Mouse (Mus musculus): ENCODE data around the gene Krtap16-1. TPM values are rescaled to one million over a fixed set of nuclear protein-coding genes. Genes with fewer than 3 reads are reported as not detected.

The Krtap16-1 gene
- total and polyA plus RNA-seq, 3 experiments = not detected

DNA sequence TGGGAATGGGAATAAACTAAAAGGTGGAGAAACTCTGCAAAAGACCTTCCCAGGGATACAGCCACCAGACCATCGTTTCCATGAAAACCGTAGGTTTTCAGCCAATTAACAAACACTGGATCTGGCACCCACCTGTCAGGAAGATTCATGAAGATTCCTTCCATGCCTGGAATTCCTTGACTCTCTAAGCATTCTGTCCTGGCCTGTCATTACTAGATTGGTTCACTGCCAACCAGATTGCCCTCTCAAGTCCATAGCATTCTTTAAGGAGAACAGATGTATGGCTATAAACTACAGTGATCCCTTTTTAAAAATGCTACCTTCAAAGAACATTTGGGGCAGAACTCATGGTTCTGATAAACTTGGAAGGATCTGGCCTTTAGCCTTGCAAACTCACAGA is 20.4 kb downstream of the Krtap16-1 start:
- H3K36me3 ChIP-seq (replicated peaks in 1 of 2; ENCODE audit: control insufficient read depth in 1 of 2, insufficient read depth in 1 of 2, low read length in 1 of 2) = no peaks in the 10 kb centered on the region
- no peaks in the 10 kb centered on the region for H3K4me1 ChIP-seq (ENCODE audit: control insufficient read depth in 1 of 2, insufficient read depth in 2 of 2)
- dilution Hi-C loops (cut with MboI; ENCODE audit: extremely low pct_ligation_motif_present, extremely low pct_unique_long_range_greater_than_20kb, low sequenced_read_pairs) (no loop called here), in situ Hi-C loops (cut with MboI; ENCODE audit: low pct_ligation_motif_present, low pct_unique_long_range_greater_than_20kb, low sequenced_read_pairs) (no loop called here)
- H3K27me3 ChIP-seq (replicated peaks) = peaks cover 82% of the 10 kb centered on the region
- no peak overlapping the region for H3K9ac ChIP-seq (ENCODE audit: insufficient read depth, low read depth)
- H3K9me3 ChIP-seq (replicated peaks; ENCODE audit: low read length) = no peaks in the 10 kb centered on the region
- H3K4me2 ChIP-seq (ENCODE audit: insufficient read depth, low read depth, poor library complexity, severe bottlenecking) = no peak overlapping the region
- no peak overlapping the region for H3K4me3 ChIP-seq (replicated peaks in 1 of 3; ENCODE audit: low read depth in 2 of 3, low read length in 2 of 3, poor library complexity in 1 of 3)
- TF ChIP-seq ETS1 (conservative IDR thresholded peaks at IDR 0.05; ENCODE audit: low read depth, low read length) = no peak
- DNase-seq (ENCODE audit: extremely low read depth) = no peak
- H3K27ac ChIP-seq (ENCODE audit: insufficient read depth, low read depth) = no peak overlapping the region
- no peaks in the 10 kb centered on the region; the same call in 1 of the 2 replicates for H3K79me2 ChIP-seq (replicated peaks; ENCODE audit: control insufficient read depth, extremely low read depth, insufficient read depth, poor library complexity, severe bottlenecking)

DNA sequence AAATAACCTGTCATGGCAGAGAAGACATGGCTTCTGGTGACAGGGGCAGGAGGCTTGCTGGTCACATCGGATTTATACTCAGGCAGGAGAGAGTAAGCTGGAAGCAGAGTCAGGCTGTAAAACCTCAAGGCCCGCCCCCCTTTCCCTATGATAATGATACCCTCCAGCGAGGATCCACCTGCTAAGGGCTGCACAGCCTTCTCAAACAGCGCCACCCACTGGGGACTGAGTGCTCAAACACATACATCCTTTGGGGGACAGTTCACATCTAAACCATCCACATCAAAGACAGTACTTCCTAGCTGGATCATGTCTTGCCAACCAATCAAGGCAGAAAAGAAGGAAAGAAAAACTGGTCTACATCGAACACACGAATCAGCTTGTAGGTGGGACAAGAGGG is 22.2 kb downstream of the Krtap16-1 start:
- H3K4me3 ChIP-seq (replicated peaks in 1 of 3; ENCODE audit: low read depth in 2 of 3, low read length in 2 of 3, poor library complexity in 1 of 3) = no peak overlapping the region
- no peaks in the 10 kb centered on the region for H3K9me3 ChIP-seq (replicated peaks; ENCODE audit: low read length)
- peak; percentile 12 for DNase-seq (ENCODE audit: extremely low read depth)
- no peak overlapping the region for H3K4me2 ChIP-seq (ENCODE audit: insufficient read depth, low read depth, poor library complexity, severe bottlenecking)
- no peaks in the 10 kb centered on the region for H3K36me3 ChIP-seq (replicated peaks in 1 of 2; ENCODE audit: control insufficient read depth in 1 of 2, insufficient read depth in 1 of 2, low read length in 1 of 2)
- H3K27me3 ChIP-seq (replicated peaks) = peaks cover 86% of the 10 kb centered on the region
- in situ Hi-C loops (cut with MboI; ENCODE audit: low pct_ligation_motif_present, low pct_unique_long_range_greater_than_20kb, low sequenced_read_pairs) = no loop called here
- H3K4me1 ChIP-seq (ENCODE audit: control insufficient read depth in 1 of 2, insufficient read depth in 2 of 2) = no peaks in the 10 kb centered on the region
- no peaks in the 10 kb centered on the region; the same call in 1 of the 2 replicates for H3K79me2 ChIP-seq (replicated peaks; ENCODE audit: control insufficient read depth, extremely low read depth, insufficient read depth, poor library complexity, severe bottlenecking)
- no peak overlapping the region for H3K27ac ChIP-seq (ENCODE audit: insufficient read depth, low read depth)
- H3K9ac ChIP-seq (ENCODE audit: insufficient read depth, low read depth) = no peak overlapping the region
- dilution Hi-C loops (cut with MboI; ENCODE audit: extremely low pct_ligation_motif_present, extremely low pct_unique_long_range_greater_than_20kb, low sequenced_read_pairs) = no loop called here
- no peak for TF ChIP-seq ZKSCAN1 (IDR thresholded peaks at IDR 0.05; ENCODE audit: borderline replicate concordance, low read depth, low read length)
- TF ChIP-seq RAD21 (IDR thresholded peaks at IDR 0.05; ENCODE audit: low read depth, low read length) = peak; percentile 35
- no peak for TF ChIP-seq E2F4 (IDR thresholded peaks at IDR 0.05; ENCODE audit: insufficient replicate concordance, low read depth, low read length)
- no peak for TF ChIP-seq ZC3H11A (IDR thresholded peaks at IDR 0.05; ENCODE audit: low read depth, low read length)
- TF ChIP-seq RCOR1 (conservative IDR thresholded peaks at IDR 0.05; ENCODE audit: low read depth, low read length) = no peak
- TF ChIP-seq CHD1 (IDR thresholded peaks at IDR 0.05; ENCODE audit: low read depth, low read length) = no peak
- no peak for TF ChIP-seq MYC (IDR thresholded peaks at IDR 0.05; ENCODE audit: low read depth, low read length)
- TF ChIP-seq SMC3 (IDR thresholded peaks at IDR 0.05; ENCODE audit: low read depth, low read length) = peak; percentile 28
- TF ChIP-seq UBTF (IDR thresholded peaks at IDR 0.05; ENCODE audit: low read depth, low read length) = no peak
- peak; percentile 17 to 58; a peak in 3 of 4 replicates for TF ChIP-seq CTCF (conservative IDR thresholded peaks at IDR 0.05 in 1 of 2, IDR thresholded peaks at IDR 0.05 in 1 of 2; ENCODE audit: low read depth in 2 of 2, low read length in 2 of 2)
- no peak for TF ChIP-seq ELF1 (IDR thresholded peaks at IDR 0.05; ENCODE audit: low read depth, low read length)
- no peak for TF ChIP-seq MAFK (IDR thresholded peaks at IDR 0.05; ENCODE audit: insufficient replicate concordance, low read length)
- TF ChIP-seq BHLHE40 (IDR thresholded peaks at IDR 0.05; ENCODE audit: low read depth, low read length) = no peak
- TF ChIP-seq TBP (conservative IDR thresholded peaks at IDR 0.05; ENCODE audit: low read depth, low read length) = no peak
- TF ChIP-seq NRF1 (IDR thresholded peaks at IDR 0.05; ENCODE audit: low read depth, low read length) = no peak
- TF ChIP-seq IRF4 (IDR thresholded peaks at IDR 0.05; ENCODE audit: low read depth, low read length) = no peak
- TF ChIP-seq KAT2A (IDR thresholded peaks at IDR 0.05; ENCODE audit: insufficient replicate concordance, low read length) = no peak
- no peak for TF ChIP-seq CHD2 (IDR thresholded peaks at IDR 0.05; ENCODE audit: low read length)
- no peak for TF ChIP-seq SIN3A (IDR thresholded peaks at IDR 0.05; ENCODE audit: low read length)
- TF ChIP-seq USF2 (conservative IDR thresholded peaks at IDR 0.05; ENCODE audit: low read depth, low read length) = no peak

Measured in CH12.LX (cell line).